Mouse (Mus musculus) cerebellum, adult 9-11 months (tissue): Measurements from ENCODE around the gene Xk.
"Not testable (repeated sequence)": the region's sequence is repeated elsewhere in the genome, so short reads cannot be mapped to it uniquely, and the experiment has no call there.

ENCODE experiments used
- DNase-seq: peaks from one replicate; pipeline ENCODE4 v3.0.0; 2022

Xk gene

GRCm38 (mm10) chrX:9272460-9273361 lies at the start of gene Xk:
TSS of gene Xk (plus strand) at chrX:9272756.
- DNase-seq: peak; percentile 74

- peak; percentile 71 for DNase-seq
Measured at GRCm38 (mm10) chrX:9227105-9227504, 45.5 kb upstream of the Xk start.

- DNase-seq: peak; percentile 81
Measured at GRCm38 (mm10) chrX:9240737-9241591, 31.6 kb upstream of the Xk start.

DNA sequence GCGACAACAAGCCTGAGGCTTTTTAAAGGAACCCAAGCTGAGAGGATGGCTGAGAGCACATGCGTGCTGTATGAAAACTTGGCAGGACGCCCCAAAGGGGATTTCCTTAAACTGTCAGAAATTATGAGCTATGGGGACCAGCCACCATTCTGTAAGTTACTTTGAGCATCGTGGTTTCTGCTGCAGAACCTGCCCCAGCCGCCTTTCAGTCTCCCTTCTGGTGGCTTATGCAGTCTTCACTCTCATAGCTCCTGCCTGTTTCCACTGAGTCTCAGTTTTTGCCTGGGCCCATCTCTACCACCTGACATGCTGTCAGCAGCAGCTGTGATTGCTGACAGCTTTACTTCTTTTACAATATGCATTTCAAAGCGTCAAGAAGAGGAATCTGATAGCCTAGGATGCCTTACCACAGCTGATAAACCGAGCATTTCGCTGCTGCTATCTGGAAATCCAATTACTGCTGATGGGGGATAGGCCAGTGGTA lies 29.1 kb upstream of the Xk start:
- DNase-seq: peak; percentile 49

DNA sequence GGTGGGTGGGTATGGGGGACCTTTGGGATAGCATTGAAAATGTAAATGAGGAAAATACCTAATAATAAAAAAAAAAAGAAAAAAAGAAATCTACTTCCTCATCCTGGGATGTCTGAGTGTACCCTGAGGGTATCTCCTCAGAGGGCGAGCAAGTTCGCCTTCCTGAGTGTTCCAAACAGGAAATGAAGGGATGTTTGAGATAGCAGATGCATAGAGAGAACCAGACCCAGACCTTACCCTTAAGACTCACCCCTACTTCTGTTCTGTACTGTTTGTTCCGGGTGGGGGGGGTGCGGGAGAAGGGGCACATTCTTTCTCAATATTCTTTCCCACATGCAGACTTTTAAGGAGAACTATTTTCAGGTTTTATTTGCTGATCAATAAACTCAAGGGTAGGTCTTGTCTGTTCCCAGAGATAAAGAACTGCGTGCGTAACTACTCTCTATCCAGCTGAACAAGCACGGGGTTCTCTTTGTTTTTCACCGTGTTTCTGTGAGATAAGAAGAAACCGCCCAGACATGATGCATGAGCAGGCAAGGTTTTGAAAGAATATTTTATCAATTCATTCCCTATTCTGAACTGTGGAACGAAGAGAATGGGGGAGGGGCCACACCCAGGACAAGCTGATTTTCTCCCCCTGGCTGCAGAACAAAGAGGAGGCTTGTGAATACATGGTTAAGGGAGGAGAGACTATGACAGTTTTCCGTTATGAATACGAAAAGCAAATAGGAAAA lies 27.8 kb upstream of the Xk start:
- DNase-seq: no peak

DNA sequence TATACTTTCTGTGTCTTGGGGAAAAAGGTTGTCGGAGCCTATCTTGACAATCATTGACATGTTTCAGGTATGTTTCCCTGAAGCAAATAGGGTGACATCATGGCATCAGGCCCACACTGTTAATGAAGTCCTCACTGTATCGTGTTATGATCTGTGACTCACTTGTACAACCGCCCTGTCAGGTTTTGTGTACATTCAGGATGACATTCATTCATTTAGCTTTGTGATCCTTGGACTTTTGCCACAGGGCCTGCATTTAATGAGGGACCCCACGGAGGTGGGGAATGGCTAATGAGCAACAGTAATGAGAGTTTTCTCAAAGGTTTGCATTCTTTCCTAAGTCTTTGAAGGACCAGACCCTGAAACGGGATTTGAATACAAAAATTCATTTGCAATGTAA lies 23.6 kb upstream of the Xk start:
- DNase-seq: no peak

DNA sequence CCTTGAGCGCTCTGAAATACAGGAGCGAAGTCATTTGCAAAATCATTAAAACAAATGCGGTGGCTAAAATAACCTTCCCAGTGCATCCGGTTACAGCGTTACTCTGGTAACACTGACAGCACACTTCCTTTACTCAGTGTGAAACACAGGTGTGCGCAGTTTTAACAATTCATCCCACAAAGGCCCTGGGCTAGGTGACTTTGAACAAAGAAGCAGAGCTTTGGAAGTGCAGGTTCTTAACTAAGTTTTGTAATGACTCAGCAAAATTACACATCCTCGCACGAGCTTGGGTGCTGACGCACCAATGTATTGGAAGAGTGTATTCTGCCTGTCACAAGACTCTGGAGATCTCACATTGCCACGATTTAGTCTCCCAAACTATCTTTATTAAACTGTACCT lies 18.6 kb upstream of the Xk start:
- DNase-seq: no peak

DNA sequence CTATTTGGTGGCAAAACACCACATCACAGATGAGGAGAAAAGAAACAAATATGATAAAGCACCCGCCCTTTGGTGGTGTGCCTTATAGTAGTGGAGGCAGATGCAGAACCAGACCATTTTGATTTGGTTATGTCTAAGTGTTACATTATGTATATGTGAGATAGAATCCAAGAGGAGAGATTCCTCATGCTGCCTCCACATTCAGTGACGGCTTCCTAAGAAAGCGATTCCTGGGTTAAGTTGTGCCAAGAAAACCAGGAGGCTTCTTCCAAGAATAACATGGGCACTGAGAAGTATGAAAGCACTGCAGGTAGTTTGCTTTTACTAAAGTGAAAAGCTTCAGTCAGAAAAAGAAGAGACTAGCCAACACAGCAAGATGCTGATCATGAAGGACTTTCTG lies 17.7 kb upstream of the Xk start:
- no peak for DNase-seq

DNA sequence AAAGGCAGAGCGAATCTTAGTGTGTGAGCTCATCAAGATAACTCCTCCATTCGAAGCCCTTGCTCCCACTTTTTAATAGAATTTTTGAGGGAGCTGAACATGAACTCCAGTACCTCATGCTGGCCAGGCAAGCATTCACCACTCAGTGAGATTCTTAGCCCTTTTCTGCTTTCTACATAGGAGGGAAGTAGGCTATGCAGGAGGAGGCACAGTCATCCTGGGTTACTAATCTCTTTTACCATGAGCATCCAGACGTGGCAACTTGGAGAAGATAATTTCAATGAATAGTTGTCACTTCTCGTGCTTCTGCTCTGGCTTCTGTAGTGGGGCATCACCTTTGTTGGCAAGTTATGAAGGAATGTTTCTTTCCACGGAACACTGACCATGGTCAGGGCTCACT lies 15.8 kb upstream of the Xk start, which contains the start of gene Gm14862:
Gene Gm14862, minus strand, starts transcription at position 134 of the 400 bp plus-strand sequence.
- DNase-seq: no peak

GRCm38 (mm10) chrX:9257831-9258230 lies 14.7 kb upstream of the Xk start:
- no peak for DNase-seq

DNA sequence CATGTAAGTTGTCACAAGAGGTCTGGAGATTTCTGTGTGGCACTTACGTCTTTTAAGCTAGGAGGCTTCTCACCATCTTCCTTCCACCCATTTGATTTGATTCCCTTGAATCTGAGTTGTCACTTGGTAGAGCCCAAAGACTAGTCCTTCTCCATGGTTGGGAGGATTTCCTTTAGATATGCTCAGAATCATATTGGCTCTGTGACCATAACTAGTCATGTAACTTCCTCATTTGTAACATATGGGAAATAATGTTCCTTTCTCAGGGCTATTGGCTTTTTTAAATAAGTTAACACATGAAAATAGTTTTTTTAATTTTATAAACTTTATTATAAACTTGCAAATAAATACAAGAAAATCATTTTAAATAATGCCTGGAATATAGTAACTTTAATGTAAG lies 13.3 kb upstream of the Xk start:
- no peak for DNase-seq

GRCm38 (mm10) chrX:9271112-9271511 lies 1.4 kb upstream of the Xk start:
- DNase-seq: peak; percentile 82

- DNase-seq: no peak
Measured at GRCm38 (mm10) chrX:9271947-9272459, 553 bp upstream of the Xk start.

DNA sequence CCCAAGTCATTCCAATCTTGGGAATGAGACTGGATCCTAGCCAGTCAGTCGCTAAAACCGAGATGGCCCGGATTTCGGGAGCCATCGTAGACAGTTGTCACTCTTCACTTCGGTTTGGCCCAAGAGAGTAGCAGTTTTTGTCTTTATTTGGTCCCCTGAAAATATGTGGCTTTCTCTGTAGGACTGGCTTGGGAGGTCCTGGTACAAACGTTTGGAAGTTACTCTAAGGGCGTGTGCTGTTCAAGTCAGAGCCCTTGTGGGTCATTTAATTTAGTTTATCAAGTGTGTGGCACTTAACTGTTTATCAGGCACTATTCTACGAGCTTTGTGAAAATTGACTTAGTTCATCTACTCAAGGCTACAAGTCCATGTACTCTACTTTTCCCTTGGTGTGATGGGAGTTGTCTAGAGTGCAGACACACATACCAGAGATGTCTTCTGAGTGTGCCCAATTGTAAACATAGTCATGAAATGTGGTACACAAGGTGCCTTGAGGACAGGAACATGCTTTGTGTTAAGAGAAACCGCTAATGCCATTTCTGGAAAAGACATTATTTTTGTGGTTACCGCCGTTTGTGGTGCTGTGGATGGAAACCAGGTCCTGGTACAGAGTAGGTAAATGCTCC lies 934 bp downstream of the Xk start:
- no peak for DNase-seq

GRCm38 (mm10) chrX:9274321-9274720 lies 1.8 kb downstream of the Xk start:
- DNase-seq: no peak

- not testable (repeated sequence) for DNase-seq
Measured at GRCm38 (mm10) chrX:9283464-9283863, 10.9 kb downstream of the Xk start, which contains the start of gene H2al1m. TSS of gene H2al1m (plus strand) at chrX:9283764.

DNA sequence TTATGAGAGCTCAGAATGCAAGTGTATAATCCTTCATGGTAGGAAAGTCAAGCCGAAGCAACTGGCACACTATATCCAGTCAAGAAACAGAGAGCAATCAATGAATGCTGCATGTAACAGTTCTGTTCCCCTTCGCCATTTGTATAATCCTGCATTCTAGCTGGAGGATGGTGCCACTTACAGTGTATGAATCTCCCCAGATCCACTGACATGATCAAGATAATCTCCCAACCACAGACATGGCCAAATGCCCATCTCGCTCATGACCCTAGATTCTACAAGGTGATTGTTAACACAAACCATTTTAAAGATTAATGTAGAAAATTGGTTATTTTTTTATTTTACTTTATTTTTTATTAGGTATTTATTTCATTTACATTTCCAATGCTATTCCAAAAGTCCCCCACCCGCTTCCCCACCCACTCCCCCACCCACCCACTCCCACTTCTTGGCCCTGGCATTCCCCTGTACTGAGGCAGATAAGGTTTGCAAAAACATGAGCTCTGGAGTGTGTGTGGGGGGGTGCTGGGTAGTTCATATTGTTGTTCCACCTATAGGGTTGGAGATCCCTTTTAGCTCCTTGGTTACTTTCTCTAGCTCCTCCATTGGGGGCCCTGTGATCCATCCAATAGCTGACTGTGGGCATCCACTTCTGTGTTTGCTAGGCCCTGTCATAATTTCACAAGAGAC lies 20.7 kb downstream of the Xk start:
- DNase-seq: not testable (repeated sequence)

GRCm38 (mm10) chrX:9298413-9298864 lies 25.9 kb downstream of the Xk start:
- no peak for DNase-seq

DNA sequence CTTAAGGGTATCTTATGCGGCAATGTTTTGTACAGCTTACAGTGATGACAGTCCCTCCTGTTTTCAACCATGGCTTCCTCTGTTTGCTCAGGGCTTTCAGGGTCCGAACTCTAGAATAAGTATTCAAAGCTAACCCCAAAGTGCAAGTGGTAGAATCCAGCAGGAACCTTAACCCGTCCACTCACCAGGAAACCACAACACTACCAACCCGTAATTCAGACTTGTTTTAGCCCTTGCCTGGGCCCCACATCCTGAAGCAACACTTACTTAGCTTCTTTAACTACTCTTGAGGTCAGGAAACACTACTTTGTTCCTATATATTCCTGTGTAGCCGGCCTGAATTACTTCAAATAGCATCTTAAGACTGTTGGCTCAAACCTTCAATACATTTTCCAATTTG lies 30.2 kb downstream of the Xk start:
- no peak for DNase-seq

DNA sequence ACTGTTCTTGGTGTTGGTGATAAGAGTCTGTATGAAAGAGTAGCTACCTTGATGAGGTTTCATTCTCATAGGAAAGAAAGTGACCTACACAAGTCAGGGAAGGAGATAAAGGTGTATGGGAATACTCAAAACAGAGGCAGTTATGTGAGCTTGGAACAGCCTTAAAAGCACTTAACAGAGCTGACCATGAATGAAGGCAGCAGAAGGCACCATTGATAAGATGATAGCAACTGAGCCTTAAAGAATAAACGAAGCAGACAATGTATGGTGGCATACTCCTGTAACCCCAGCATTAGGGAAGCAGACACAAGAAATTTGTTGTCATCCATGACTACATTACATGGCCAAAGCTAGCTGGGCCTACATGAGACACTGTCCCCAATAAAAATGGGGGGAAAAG lies 30.9 kb downstream of the Xk start:
- DNase-seq: no peak

DNA sequence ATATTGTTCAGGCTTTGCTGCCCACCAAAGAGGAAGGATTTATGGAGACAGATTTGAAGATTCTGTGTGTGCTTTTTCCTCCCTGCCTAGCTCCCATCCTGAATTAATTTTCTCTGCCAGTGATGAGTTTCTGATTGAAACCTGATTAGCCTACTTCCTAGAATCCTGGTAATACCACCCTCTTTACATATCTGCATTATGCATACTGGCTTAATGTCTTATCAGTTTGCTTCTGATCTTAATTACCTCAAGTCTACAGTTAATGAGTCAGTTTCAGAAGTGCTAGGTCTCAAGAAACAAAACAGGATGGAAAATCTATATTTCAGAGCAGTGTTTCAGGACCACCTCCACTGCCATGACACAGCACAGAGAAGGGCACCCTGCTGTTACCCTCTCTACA lies 43.9 kb downstream of the Xk start:
- not testable (repeated sequence) for DNase-seq
